Mouse (Mus musculus) heart, embryonic 11.5 days (tissue): ENCODE measurements around the gene Kif23. TPM values are rescaled to one million over a fixed set of nuclear protein-coding genes. Genes with fewer than 3 reads are reported as not detected.
A peak's percentile ranks its signal among the peaks of the same experiment; 100 is the strongest.

Experiments
- ATAC-seq: fragments of 200-750 bp; cut with Nextera tagmentation; replicated peaks from 2 replicates; pipeline ENCODE4 v1.8.0; 2017; ENCODE audit warnings: moderate library complexity; ENCODE audit not compliant: insufficient number of reproducible peaks, low FRiP score, low TSS enrichment
- H3K27ac ChIP-seq: fragments of 300-500 bp; sonication (generic); 2 replicates; pipeline ENCODE4 v1.5.1; 2014; ENCODE audit warnings: mild to moderate bottlenecking, low read depth, low read length
- H3K27me3 ChIP-seq: fragments of 300-500 bp; sonication (generic); 2 replicates; pipeline ENCODE4 v1.6.1; 2014; ENCODE audit warnings: mild to moderate bottlenecking, low read length, mixed read lengths; ENCODE audit not compliant: control insufficient read depth, insufficient read depth
- H3K36me3 ChIP-seq: fragments of 300-500 bp; sonication (generic); 2 replicates; pipeline ENCODE4 v1.6.1; 2014; ENCODE audit warnings: mild to moderate bottlenecking, low read length, moderate library complexity, mixed read lengths; ENCODE audit not compliant: control insufficient read depth, insufficient read depth
- H3K4me1 ChIP-seq: fragments of 300-500 bp; sonication (generic); 2 replicates; pipeline ENCODE4 v1.6.1; 2014; ENCODE audit warnings: low read length; ENCODE audit not compliant: control insufficient read depth, insufficient read depth
- H3K4me2 ChIP-seq: fragments of 300-500 bp; sonication (generic); 2 replicates; pipeline ENCODE4 v1.6.1; 2014; ENCODE audit warnings: mild to moderate bottlenecking, moderate library complexity
- H3K4me3 ChIP-seq: fragments of 300-500 bp; sonication (generic); 2 replicates; pipeline ENCODE4 v1.5.1; 2014; ENCODE audit warnings: low read depth, low read length
- H3K9ac ChIP-seq: fragments of 300-500 bp; sonication (generic); 2 replicates; pipeline ENCODE4 v1.6.1; 2014; ENCODE audit warnings: mild to moderate bottlenecking, low read depth, low read length, moderate library complexity
- H3K9me3 ChIP-seq: fragments of 300-500 bp; sonication (generic); replicated peaks from 2 replicates; pipeline ENCODE4 v1.6.1; 2016; ENCODE audit warnings: low read length; ENCODE audit not compliant: control insufficient read depth
- WGBS: fragments of 180-500 bp; shearing (Covaris S2); extraction: QIAGEN DNeasy Blood & Tissue Kit; methylation state at CpG from one replicate; pipeline ENCODE4 v1.1.7; 2014; ENCODE audit not compliant: insufficient replicate concordance; 5-methylcytosine and 5-hydroxymethylcytosine counted together
- polyA plus RNA-seq: library from polyadenylated mRNA; unstranded; fragments of >200 nt; fragmentation: Nextera tagmentation; extraction: Ambion mirVana; gene quantifications from 2 replicates; pipeline ENCODE4 v1.2.1, GENCODE M21; 2014

Gene Kif23
- polyA plus RNA-seq, 1 experiment from 2014 or later = 92.5 TPM

- no peak overlapping the region for H3K4me2 ChIP-seq
- WGBS = 89% methylated on average over 10 of the region's 10 CpGs
- no peak overlapping the region for H3K4me3 ChIP-seq
- H3K27me3 ChIP-seq = no peaks in the 10 kb centered on the region
- H3K9me3 ChIP-seq = no peaks in the 10 kb centered on the region
- no peak overlapping the region for H3K9ac ChIP-seq
- no peak overlapping the region for H3K27ac ChIP-seq
- peaks cover 29% of the 10 kb centered on the region for H3K36me3 ChIP-seq
- no peaks in the 10 kb centered on the region for H3K4me1 ChIP-seq
- ATAC-seq = no peak
Observed at GRCm38 (mm10) chr9:61925086-61925660, 21.4 kb downstream of the Kif23 start.

GRCm38 (mm10) chr9:61920331-61920730 is 26.2 kb downstream of the Kif23 start:
- Histone ChIP-seq H3K4me3 (no peak overlapping the region), H3K9ac (no peak overlapping the region), H3K4me1 (peaks cover under 1% of the 10 kb centered on the region; the same call in 1 of the 2 replicates), H3K27ac (no peak overlapping the region), H3K27me3 (no peaks in the 10 kb centered on the region), H3K36me3 (peaks cover 25% of the 10 kb centered on the region), H3K9me3 (no peaks in the 10 kb centered on the region), H3K4me2 (no peak overlapping the region)
- no peak for ATAC-seq
- WGBS = 81% methylated on average over 6 of the region's 6 CpGs

GRCm38 (mm10) chr9:61919464-61919863 is 27.1 kb downstream of the Kif23 start:
- H3K27me3 ChIP-seq = no peaks in the 10 kb centered on the region
- ATAC-seq = no peak
- peaks cover 5% of the 10 kb centered on the region; the same call in 1 of the 2 replicates for H3K4me1 ChIP-seq
- H3K4me2 ChIP-seq = no peak overlapping the region
- H3K9me3 ChIP-seq = no peaks in the 10 kb centered on the region
- WGBS = 90% methylated on average over 5 of the region's 5 CpGs
- H3K9ac ChIP-seq = no peak overlapping the region
- H3K27ac ChIP-seq = no peak overlapping the region
- H3K4me3 ChIP-seq = no peak overlapping the region
- peaks cover 22% of the 10 kb centered on the region for H3K36me3 ChIP-seq

GRCm38 (mm10) chr9:61917436-61917835 is 29.1 kb downstream of the Kif23 start:
- Histone ChIP-seq H3K4me2 (no peak overlapping the region), H3K4me3 (no peak overlapping the region), H3K9me3 (no peaks in the 10 kb centered on the region), H3K27ac (no peak overlapping the region), H3K9ac (no peak overlapping the region), H3K36me3 (peaks cover 19% of the 10 kb centered on the region), H3K27me3 (no peaks in the 10 kb centered on the region), H3K4me1 (peaks cover 10% of the 10 kb centered on the region; the same call in 1 of the 2 replicates)
- WGBS = 92% methylated on average over 6 of the region's 6 CpGs
- no peak for ATAC-seq

- Histone ChIP-seq H3K27me3 (no peaks in the 10 kb centered on the region), H3K36me3 (peaks cover 23% of the 10 kb centered on the region), H3K4me1 (peaks cover 10% of the 10 kb centered on the region; the same call in 1 of the 2 replicates), H3K4me2 (no peak overlapping the region), H3K27ac (no peak overlapping the region), H3K9ac (no peak overlapping the region), H3K4me3 (no peak overlapping the region), H3K9me3 (no peaks in the 10 kb centered on the region)
- 82% methylated on average over 3 of the region's 3 CpGs for WGBS
- ATAC-seq = no peak
Observed at GRCm38 (mm10) chr9:61916986-61917385, 29.6 kb downstream of the Kif23 start.

- Histone ChIP-seq H3K27me3 (no peaks in the 10 kb centered on the region), H3K9me3 (no peaks in the 10 kb centered on the region), H3K4me2 (peak overlapping the region; percentile 76), H3K36me3 (peaks cover 20% of the 10 kb centered on the region), H3K9ac (peak overlapping the region; percentile 89), H3K27ac (peak overlapping the region; percentile 94), H3K4me1 (peaks cover 10% of the 10 kb centered on the region; the same call in 1 of the 2 replicates), H3K4me3 (peak overlapping the region; percentile 86)
- ATAC-seq = no peak
- WGBS = 47% methylated on average over 4 of the region's 4 CpGs
Observed at GRCm38 (mm10) chr9:61915393-61916005, 31.1 kb downstream of the Kif23 start.

- 4% methylated on average over 13 of the region's 13 CpGs for WGBS
- Histone ChIP-seq H3K27ac (peak overlapping the region; percentile 94), H3K9me3 (no peaks in the 10 kb centered on the region), H3K4me2 (peak overlapping the region; percentile 76), H3K4me1 (peaks cover 10% of the 10 kb centered on the region; the same call in 1 of the 2 replicates), H3K4me3 (peak overlapping the region; percentile 86), H3K9ac (peak overlapping the region; percentile 89), H3K27me3 (no peaks in the 10 kb centered on the region), H3K36me3 (peaks cover 20% of the 10 kb centered on the region)
- ATAC-seq = no peak
Observed at GRCm38 (mm10) chr9:61914917-61915300, 31.7 kb downstream of the Kif23 start.

- H3K9me3 ChIP-seq = no peaks in the 10 kb centered on the region
- no peaks in the 10 kb centered on the region for H3K27me3 ChIP-seq
- H3K36me3 ChIP-seq = peaks cover 17% of the 10 kb centered on the region
- H3K9ac ChIP-seq = peak within 1 kb of the TSS; percentile 89
- H3K4me1 ChIP-seq = peaks cover 10% of the 10 kb centered on the region; the same call in 1 of the 2 replicates
- H3K27ac ChIP-seq = peak within 1 kb of the TSS; percentile 94
- WGBS = under 1% methylated on average over 68 of the region's 70 CpGs
- peak within 1 kb of the TSS; percentile 86 for H3K4me3 ChIP-seq
- ATAC-seq = peak; percentile 90
- peak within 1 kb of the TSS; percentile 76 for H3K4me2 ChIP-seq
Observed at GRCm38 (mm10) chr9:61914203-61914916, 32.2 kb downstream of the Kif23 start, which contains the start of gene Rplp1. TSS of gene Rplp1 (minus strand) at chr9:61914542.
